Mouse (Mus musculus) spleen, adult 2 months (tissue): ENCODE data around the gene Gm20388.

Experiments
- CTCF ChIP-seq: fragments of 200-500 bp; IDR thresholded peaks from 2 replicates; pipeline ENCODE4 v1.5.1; 2011; ENCODE audit warnings: mild to moderate bottlenecking, inconsistent platforms; ENCODE audit not compliant: insufficient read depth, insufficient read length, insufficient replicate concordance; ENCODE audit errors: extremely low read depth
- POLR2A ChIP-seq: fragments of 200-500 bp; IDR thresholded peaks from 2 replicates; pipeline ENCODE4 v1.6.1; 2011; ENCODE audit warnings: low read depth, low read length, inconsistent platforms

DNA sequence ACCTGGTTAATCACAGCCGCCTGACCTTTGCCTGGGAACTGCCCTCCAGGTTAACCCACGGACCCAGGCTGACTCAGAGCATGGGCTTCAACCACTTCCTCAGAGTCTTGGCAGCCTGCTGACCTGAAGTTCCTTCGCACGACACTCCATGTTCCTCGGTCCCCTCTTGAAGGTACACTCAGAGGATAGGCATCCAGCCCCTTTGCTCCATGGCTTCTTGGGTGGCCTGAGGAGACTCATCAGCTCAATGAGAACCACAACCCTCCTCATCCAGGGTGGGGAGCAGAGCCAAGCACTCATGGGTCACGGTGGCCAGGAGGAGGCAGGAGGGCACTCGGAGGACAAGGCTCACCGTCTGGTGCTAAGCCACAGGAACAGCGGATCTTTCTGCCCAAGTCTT lies 1015.6 kb downstream of the Gm20388 start:
- TF ChIP-seq POLR2A = no peak
- TF ChIP-seq CTCF = no peak
